Mouse (Mus musculus): ENCODE measurements around the gene Ttc24. TPM values are rescaled to one million over a fixed set of nuclear protein-coding genes. Genes with fewer than 3 reads are reported as not detected.

Ttc24 gene
- polyA plus RNA-seq, 1 experiment = not detected

- H3K4me1 ChIP-seq (ENCODE audit: control insufficient read depth, insufficient read depth, low read length) = peaks cover 2% of the 10 kb centered on the region; the same call in 1 of the 2 replicates
- TF ChIP-seq POLR2A (IDR thresholded peaks at IDR 0.05; ENCODE audit: borderline replicate concordance, extremely low read depth, low read depth, low read length) = no peak
Observed at GRCm38 (mm10) chr3:88084001-88084400, 5.9 kb upstream of the Ttc24 start.

DNA sequence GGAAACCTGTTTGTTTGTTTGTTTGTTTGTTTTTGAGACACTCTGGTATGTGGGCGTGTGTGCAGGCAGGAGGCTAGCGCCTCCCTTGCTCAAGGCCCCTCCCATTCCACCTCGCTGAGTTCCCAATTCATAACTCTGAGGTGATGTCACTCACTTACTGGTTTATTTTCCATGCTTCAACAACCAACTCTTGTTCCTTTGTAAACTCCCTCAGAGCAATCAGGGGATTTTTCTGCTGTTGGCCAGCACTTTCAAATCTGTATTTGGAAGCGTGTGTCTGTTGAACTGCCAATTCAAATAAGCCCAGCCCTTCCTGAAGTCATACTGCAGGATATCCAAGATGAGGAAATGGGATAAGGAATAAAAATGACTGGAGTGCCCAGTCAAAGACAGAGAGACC is 4.6 kb upstream of the Ttc24 start:
- no peak for DNase-seq
- Histone ChIP-seq H3K4me3 (replicated peaks; ENCODE audit: extremely low read depth, low read depth, low read length) (no peak overlapping the region), H3K4me1 (ENCODE audit: control insufficient read depth, insufficient read depth, low read length) (peaks cover 2% of the 10 kb centered on the region; the same call in 1 of the 2 replicates)
- WGBS = 1% methylated on average over 4 of the region's 4 CpGs
- TF ChIP-seq CTCF (IDR thresholded peaks at IDR 0.05; ENCODE audit: insufficient read depth, low read length) (no peak), POLR2A (IDR thresholded peaks at IDR 0.05; ENCODE audit: borderline replicate concordance, extremely low read depth, low read depth, low read length) (no peak)

More at GRCm38 (mm10) chr3:88084001-88084400, 5.9 kb upstream of the Ttc24 start:
- no peak for DNase-seq
- H3K4me3 ChIP-seq (replicated peaks; ENCODE audit: extremely low read depth, low read depth, low read length) = no peak overlapping the region
- 90% methylated on average over 2 of the region's 2 CpGs for WGBS

DNA sequence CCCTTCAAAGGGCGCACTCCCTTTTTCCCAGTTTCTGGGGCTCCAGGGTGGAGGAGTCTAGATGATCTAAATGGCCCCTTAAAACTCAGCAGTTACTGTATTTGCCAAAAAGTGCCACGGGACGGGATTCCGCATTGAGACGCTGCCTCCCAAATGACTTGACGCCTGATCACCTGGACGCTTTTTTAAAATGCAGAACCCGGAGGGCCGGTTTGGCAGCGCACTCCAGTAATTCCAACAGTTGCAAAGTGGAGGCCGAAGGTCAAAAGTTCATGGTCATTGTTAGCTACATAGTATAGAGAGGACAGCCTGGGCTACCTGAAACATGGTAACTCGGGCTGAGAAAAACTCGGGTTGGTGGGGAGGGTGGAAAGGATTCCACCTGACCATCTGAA is 4.1 kb upstream of the Ttc24 start:
- peaks cover 2% of the 10 kb centered on the region; the same call in 1 of the 2 replicates for H3K4me1 ChIP-seq (ENCODE audit: control insufficient read depth, insufficient read depth, low read length)
- no peak overlapping the region for H3K4me3 ChIP-seq (replicated peaks; ENCODE audit: extremely low read depth, low read depth, low read length)
- no peak for DNase-seq
- TF ChIP-seq CTCF (IDR thresholded peaks at IDR 0.05; ENCODE audit: insufficient read depth, low read length) = no peak
- no peak for TF ChIP-seq POLR2A (IDR thresholded peaks at IDR 0.05; ENCODE audit: borderline replicate concordance, extremely low read depth, low read depth, low read length)
- 1% methylated on average over 13 of the region's 13 CpGs for WGBS

DNA sequence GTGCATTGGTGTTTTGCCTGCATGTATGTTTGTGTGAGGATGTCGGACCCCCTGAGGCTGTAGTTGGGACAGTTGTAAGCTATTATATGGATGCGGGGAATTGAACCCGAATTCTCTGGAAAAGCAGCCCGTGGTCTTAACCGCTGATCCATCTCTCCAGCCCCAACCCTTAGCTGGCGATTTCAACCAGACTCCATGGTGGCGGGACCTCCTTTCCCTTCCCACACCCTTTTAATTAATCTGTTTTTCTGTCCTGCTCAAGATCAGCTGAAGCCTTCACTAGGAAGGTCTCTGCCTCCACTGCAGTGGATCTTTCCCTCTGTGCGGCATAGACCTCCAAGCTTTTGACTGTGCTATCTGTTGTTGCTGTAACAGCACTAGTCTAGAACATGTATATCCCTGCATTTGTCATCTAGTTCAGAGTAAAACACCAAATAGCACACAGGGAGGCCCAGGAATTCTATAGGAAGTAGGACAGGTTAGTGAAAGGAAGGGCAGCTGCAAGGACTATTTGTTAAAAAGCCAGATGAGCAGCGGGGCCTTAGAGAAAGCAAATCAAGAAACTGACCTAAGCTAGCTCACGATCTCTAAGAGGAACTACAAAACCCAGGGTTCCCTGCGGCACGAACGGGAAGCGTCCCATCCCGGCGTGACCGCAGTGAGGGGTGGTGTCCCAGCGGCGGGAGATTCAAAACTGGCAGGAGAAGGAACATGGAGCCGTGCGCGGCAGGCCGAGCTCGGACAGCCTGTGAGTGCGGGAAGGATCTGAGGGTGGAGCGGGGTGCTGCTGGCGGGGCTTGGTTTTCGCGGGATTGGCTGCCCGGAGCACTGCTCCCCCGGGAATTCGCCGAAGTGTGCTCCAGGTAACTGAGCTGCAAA is 3.5 kb upstream of the Ttc24 start, which contains the start of gene Iqgap3:
Iqgap3 (plus strand) TSS at position 627 of the 879 bp plus-strand sequence.
- no peak for TF ChIP-seq CTCF (IDR thresholded peaks at IDR 0.05; ENCODE audit: insufficient read depth, low read length)
- TF ChIP-seq POLR2A (IDR thresholded peaks at IDR 0.05; ENCODE audit: borderline replicate concordance, extremely low read depth, low read depth, low read length) = no peak
- Histone ChIP-seq H3K4me3 (replicated peaks; ENCODE audit: extremely low read depth, low read depth, low read length) (peak within 1 kb of the TSS; percentile 7), H3K4me1 (ENCODE audit: control insufficient read depth, insufficient read depth, low read length) (peaks cover 2% of the 10 kb centered on the region; the same call in 1 of the 2 replicates)
- WGBS = 20% methylated on average over 33 of the region's 33 CpGs
- peak; percentile 83 for DNase-seq

- peaks cover 2% of the 10 kb centered on the region; the same call in 1 of the 2 replicates for H3K4me1 ChIP-seq (ENCODE audit: control insufficient read depth, insufficient read depth, low read length)
- 28% methylated on average over 8 of the region's 8 CpGs for WGBS
- H3K4me3 ChIP-seq (replicated peaks; ENCODE audit: extremely low read depth, low read depth, low read length) = no peak overlapping the region
- DNase-seq = no peak
- TF ChIP-seq POLR2A (IDR thresholded peaks at IDR 0.05; ENCODE audit: borderline replicate concordance, extremely low read depth, low read depth, low read length) (no peak), CTCF (IDR thresholded peaks at IDR 0.05; ENCODE audit: insufficient read depth, low read length) (no peak)
Observed at GRCm38 (mm10) chr3:88077441-88077840, 663 bp downstream of the Ttc24 start.

- no peak overlapping the region for H3K4me3 ChIP-seq (replicated peaks; ENCODE audit: extremely low read depth, low read depth, low read length)
- no peak for DNase-seq
- WGBS = 82% methylated on average over 8 of the region's 8 CpGs
- no peaks in the 10 kb centered on the region for H3K4me1 ChIP-seq (ENCODE audit: control insufficient read depth, insufficient read depth, low read length)
- TF ChIP-seq CTCF (IDR thresholded peaks at IDR 0.05; ENCODE audit: insufficient read depth, low read length) = no peak
- no peak for TF ChIP-seq POLR2A (IDR thresholded peaks at IDR 0.05; ENCODE audit: borderline replicate concordance, extremely low read depth, low read depth, low read length)
Observed at GRCm38 (mm10) chr3:88074766-88075165, 3.3 kb downstream of the Ttc24 start.

DNA sequence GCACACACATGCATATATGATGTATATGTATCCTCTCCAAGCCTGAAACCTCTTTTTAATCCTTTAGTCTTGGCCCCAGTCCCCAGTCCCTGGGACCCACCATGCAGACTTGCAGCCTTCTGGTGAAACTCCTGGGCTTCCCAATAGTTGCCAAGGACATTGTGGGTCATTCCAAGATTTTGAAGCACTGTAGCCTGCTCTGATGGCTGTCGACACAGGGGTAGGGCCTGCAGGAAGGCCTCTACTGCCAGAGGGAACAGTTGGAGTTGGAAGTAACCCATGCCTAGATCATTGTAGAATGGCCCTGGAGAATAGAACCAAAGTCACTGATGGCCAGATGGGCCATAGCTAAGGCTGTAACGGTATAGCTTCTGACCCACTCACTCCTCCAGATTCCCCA is 3.8 kb downstream of the Ttc24 start:
- WGBS = 69% methylated on average over 2 of the region's 2 CpGs
- TF ChIP-seq CTCF (IDR thresholded peaks at IDR 0.05; ENCODE audit: insufficient read depth, low read length) (no peak), POLR2A (IDR thresholded peaks at IDR 0.05; ENCODE audit: borderline replicate concordance, extremely low read depth, low read depth, low read length) (no peak)
- DNase-seq = no peak
- H3K4me3 ChIP-seq (replicated peaks; ENCODE audit: extremely low read depth, low read depth, low read length) = no peak overlapping the region
- no peaks in the 10 kb centered on the region for H3K4me1 ChIP-seq (ENCODE audit: control insufficient read depth, insufficient read depth, low read length)

DNA sequence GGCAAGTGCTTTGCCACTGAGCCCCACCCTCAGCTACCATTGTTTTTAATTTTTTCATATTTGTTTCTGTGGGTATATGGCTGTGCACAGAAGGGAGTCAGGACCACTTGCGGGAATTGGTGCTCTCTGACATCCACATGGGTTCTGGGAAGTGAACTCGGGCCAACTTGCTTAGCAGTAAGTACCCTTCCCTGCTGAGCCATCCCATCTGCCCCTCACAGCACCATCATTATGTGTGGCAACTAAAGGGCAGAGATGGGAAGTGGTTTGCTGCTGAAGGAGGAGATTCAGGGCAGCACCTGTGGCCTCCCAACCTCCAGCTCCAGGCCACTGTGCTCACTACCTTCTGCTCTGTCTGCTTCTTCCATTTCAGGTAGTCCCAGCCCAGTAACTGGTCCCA is 4.5 kb downstream of the Ttc24 start:
- no peak for TF ChIP-seq CTCF (IDR thresholded peaks at IDR 0.05; ENCODE audit: insufficient read depth, low read length)
- TF ChIP-seq POLR2A (IDR thresholded peaks at IDR 0.05; ENCODE audit: borderline replicate concordance, extremely low read depth, low read depth, low read length) = no peak
- Histone ChIP-seq H3K4me3 (replicated peaks; ENCODE audit: extremely low read depth, low read depth, low read length) (no peak overlapping the region), H3K4me1 (ENCODE audit: control insufficient read depth, insufficient read depth, low read length) (no peaks in the 10 kb centered on the region)
- WGBS = 62% methylated on average over 2 of the region's 2 CpGs
- DNase-seq = no peak

GRCm38 (mm10) chr3:88071783-88072182 is 6.3 kb downstream of the Ttc24 start:
- Histone ChIP-seq H3K4me3 (replicated peaks; ENCODE audit: extremely low read depth, low read depth, low read length) (no peak overlapping the region), H3K4me1 (ENCODE audit: control insufficient read depth, insufficient read depth, low read length) (no peaks in the 10 kb centered on the region)
- TF ChIP-seq CTCF (IDR thresholded peaks at IDR 0.05; ENCODE audit: insufficient read depth, low read length) (peak; percentile 97), POLR2A (IDR thresholded peaks at IDR 0.05; ENCODE audit: borderline replicate concordance, extremely low read depth, low read depth, low read length) (no peak)
- 1% methylated on average over 5 of the region's 5 CpGs for WGBS
- DNase-seq = peak; percentile 90

DNA sequence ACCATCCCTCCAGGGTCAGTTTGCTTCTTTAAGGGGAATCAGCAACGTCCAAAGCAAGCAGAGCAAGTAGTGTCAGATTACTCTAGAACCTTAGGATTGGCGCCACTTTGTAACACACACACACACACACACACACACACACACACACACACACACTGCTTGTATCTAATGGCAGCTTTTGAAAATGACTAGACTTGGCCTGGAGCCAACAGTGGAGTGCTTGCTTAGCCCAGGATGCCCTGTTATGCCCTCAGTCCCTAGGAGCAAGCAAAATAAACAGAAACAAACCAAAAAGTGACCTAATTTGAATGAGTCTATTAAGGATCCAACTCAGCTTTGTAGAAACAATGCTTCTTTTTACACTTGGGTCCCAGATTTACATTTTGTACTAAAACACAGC is 9.7 kb downstream of the Ttc24 start:
- WGBS = 20% methylated on average over 2 of the region's 2 CpGs
- no peaks in the 10 kb centered on the region for H3K4me1 ChIP-seq (ENCODE audit: control insufficient read depth, insufficient read depth, low read length)
- no peak overlapping the region for H3K4me3 ChIP-seq (replicated peaks; ENCODE audit: extremely low read depth, low read depth, low read length)
- TF ChIP-seq CTCF (IDR thresholded peaks at IDR 0.05; ENCODE audit: insufficient read depth, low read length) (no peak), POLR2A (IDR thresholded peaks at IDR 0.05; ENCODE audit: borderline replicate concordance, extremely low read depth, low read depth, low read length) (no peak)
- DNase-seq = peak; percentile 55

Data from lung, adult 2 months (tissue).